Mouse (Mus musculus) layer of hippocampus, adult 18-20 months (tissue): ENCODE data around the gene AI413582. TPM values are rescaled to one million over a fixed set of nuclear protein-coding genes. Genes with fewer than 3 reads are reported as not detected.

Experiments
- DNase-seq, 2 experiments: peaks; one replicate each; pipeline ENCODE4 v3.0.0; 2022; ENCODE audit warnings: low spot score in 2 of 2
- total RNA-seq, 2 experiments: library from RNA; stranded (reverse); gene quantifications; 2 replicates each; pipeline ENCODE4 v1.2.3; 2021

AI413582 gene
- total RNA-seq, 2 experiments from 2014 or later = 66.6 to 67.1 TPM

GRCm38 (mm10) chr17:27521303-27521702 lies 44.3 kb downstream of the AI413582 start, which contains the start of gene Grm4:
Gene Grm4 (minus strand): TSS chr17:27521403.
- DNase-seq = no peak

- DNase-seq = peak in 1 of 2 experiments; percentile 54
Measured at GRCm38 (mm10) chr17:27520557-27520956, 45.0 kb downstream of the AI413582 start.

GRCm38 (mm10) chr17:27518700-27519595 lies 46.6 kb downstream of the AI413582 start:
- DNase-seq = no peak

- DNase-seq = no peak
Measured at GRCm38 (mm10) chr17:27518296-27518695, 47.3 kb downstream of the AI413582 start.

GRCm38 (mm10) chr17:27513916-27514762 lies 51.4 kb downstream of the AI413582 start:
- DNase-seq = no peak

Other genes with a start within 250 kb of the AI413582 start
- 10 to 100 TPM in 1 of 2 experiments, 1 to 10 TPM in 1; 9.2 to 12.8 TPM for gene Grm4, start 44.4 kb downstream of the AI413582 start, total RNA-seq
- gene Hmga1, start 9.3 kb downstream of the AI413582 start, total RNA-seq = 10 to 100 TPM; 42.1 to 44.6 TPM
- gene Nudt3, start 57.7 kb upstream of the AI413582 start, total RNA-seq = 100 to 1,000 TPM; 521 to 525 TPM
- 1 to 10 TPM in 1 of 2 experiments, not detected in 1; 1.9 TPM for gene RPS10-NUDT3, start 69.5 kb upstream of the AI413582 start, total RNA-seq
- gene Rps10, start 70.9 kb upstream of the AI413582 start, total RNA-seq = 100 to 1,000 TPM; 526 to 527 TPM
- gene Pacsin1, start 89.8 kb upstream of the AI413582 start, total RNA-seq = 100 to 1,000 TPM; 339 to 340 TPM
- not detected for gene Spdef, start 163.2 kb upstream of the AI413582 start, total RNA-seq